Mouse (Mus musculus) T-cell, adult 2 months (primary cell): ENCODE measurements around the gene Inhbb.

Source experiments
- DNase-seq: peaks from one replicate; pipeline ENCODE4 v3.0.0; 2022; ENCODE audit warnings: low spot score

Gene Inhbb

GRCm38 (mm10) chr1:119380609-119381008 lies 41.4 kb downstream of the Inhbb start:
- no peak for DNase-seq

- DNase-seq: no peak
These were observed 46.7 kb downstream of the Inhbb start for GRCm38 (mm10) chr1:119375376-119375775.

GRCm38 (mm10) chr1:119367546-119367945 lies 54.5 kb downstream of the Inhbb start:
- DNase-seq: no peak

- no peak for DNase-seq
These were observed 55.7 kb downstream of the Inhbb start for GRCm38 (mm10) chr1:119366315-119366714.
